Mouse (Mus musculus) cerebellum, postnatal 14 days (tissue): ENCODE data around the gene Cadm1.

ENCODE experiments used
- DNase-seq, 2 experiments: peaks; one replicate each; pipeline ENCODE4 v3.0.0; 2021; ENCODE audit warnings: mixed read lengths in 2 of 2

Cadm1 gene

DNA sequence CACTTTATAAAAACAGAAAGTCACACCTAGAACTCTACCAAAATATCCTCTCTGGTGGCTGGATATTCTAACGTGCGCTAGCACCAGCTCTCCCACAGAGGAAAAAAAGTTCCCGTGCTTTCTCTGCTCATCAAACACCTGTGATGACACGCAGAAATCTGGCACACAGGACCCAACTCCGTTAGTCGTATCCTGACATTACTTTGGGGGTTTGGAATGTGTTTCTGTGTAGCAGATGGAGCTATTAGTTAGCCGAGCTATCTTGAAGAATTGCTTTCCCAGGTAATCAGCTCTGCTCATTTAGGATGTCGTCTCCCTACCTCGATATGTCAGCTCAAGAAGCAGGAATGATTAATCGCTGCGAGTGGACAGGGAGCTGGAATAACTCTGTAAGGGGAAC is 80.3 kb downstream of the Cadm1 start:
- peak in 1 of 2 experiments; percentile 45 for DNase-seq

DNA sequence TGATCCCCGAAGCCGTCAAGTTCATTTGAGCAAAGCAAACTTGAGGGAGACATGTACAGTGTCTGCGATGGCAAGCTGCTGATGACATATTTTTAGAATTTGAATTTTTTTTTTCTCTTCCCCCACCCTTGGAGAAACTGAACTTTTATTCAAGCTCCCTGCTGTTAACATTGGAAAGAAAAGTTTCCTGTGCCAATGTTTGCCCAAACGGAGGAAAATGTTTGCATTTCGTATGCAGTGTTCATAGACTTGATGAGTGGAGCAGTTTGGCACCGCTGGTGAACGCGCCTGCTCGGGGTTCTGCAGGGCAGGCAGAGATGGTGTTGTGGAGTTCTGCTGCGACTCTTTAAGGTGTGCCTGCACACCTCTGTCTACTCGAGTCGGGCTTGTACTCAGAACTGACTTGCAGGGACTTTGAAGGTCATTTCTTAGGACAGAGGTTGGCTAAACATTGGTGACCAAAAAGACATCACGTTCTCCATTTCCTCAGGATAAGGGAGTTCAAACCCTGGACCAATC is 83.0 kb downstream of the Cadm1 start:
- DNase-seq: no peak

DNA sequence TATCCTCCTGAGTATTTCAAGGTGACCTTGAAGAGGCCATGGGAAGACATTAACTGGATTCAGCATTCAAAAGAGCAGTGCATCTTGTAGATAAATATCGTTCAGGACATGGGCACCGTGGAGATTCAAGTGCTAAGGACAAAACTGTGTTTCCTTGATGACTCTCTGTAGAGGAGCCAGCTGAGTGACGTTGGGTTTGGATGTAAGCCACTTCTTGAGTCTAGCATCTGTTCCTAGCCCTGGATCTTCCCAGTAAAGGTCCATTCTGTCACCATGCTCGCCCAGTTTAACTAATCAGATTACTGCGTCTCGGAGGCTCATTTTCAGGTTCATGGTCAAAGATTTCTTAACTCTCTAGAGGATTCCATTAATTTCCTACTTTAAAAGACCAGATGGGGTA is 85.1 kb downstream of the Cadm1 start:
- DNase-seq: peak; percentile 79 to 84

DNA sequence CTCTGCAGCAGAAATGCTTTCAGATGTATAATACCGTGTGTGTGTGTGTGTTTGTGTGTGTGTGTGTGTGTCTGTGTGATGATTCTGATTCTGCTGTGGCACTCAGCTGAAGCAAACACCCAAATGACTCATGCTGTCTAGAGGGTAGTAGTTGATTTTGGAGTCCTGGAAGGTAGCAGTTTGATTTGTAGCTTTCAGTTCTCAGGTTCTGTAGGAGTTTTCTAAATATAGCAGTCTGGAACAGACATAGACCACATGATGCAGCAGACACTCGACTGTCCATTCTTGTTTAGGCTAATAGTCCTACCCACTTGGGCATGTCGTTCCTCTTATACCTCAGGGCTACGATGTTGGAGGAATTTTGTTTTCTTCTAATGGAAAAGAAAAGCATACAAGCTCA is 86.4 kb downstream of the Cadm1 start:
- DNase-seq: no peak

DNA sequence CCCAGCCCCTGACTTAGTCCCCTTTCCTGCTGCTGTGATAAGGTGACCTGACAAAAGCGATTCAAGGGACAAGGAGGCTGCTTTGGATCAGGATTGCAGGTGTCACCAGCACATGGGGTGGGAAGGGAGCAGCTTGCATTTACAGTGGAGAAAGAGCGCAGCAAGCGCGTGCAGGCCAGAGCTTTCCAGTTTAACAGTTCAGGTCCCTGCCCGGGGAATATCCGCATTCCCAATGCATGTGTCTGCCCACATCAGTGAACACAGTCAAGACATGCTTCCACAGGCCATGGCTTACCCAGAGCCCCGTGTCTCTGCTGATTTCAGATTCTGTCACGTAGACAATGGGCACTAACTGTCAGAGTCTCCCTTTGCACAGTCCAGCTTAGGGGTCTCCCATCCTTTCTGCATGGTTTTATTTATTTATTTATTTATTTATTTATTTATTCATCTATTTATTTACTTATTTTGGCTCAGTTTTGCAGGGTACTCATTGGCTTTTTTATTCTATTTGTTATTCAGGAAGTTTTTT is 89.6 kb downstream of the Cadm1 start:
- no peak for DNase-seq

DNA sequence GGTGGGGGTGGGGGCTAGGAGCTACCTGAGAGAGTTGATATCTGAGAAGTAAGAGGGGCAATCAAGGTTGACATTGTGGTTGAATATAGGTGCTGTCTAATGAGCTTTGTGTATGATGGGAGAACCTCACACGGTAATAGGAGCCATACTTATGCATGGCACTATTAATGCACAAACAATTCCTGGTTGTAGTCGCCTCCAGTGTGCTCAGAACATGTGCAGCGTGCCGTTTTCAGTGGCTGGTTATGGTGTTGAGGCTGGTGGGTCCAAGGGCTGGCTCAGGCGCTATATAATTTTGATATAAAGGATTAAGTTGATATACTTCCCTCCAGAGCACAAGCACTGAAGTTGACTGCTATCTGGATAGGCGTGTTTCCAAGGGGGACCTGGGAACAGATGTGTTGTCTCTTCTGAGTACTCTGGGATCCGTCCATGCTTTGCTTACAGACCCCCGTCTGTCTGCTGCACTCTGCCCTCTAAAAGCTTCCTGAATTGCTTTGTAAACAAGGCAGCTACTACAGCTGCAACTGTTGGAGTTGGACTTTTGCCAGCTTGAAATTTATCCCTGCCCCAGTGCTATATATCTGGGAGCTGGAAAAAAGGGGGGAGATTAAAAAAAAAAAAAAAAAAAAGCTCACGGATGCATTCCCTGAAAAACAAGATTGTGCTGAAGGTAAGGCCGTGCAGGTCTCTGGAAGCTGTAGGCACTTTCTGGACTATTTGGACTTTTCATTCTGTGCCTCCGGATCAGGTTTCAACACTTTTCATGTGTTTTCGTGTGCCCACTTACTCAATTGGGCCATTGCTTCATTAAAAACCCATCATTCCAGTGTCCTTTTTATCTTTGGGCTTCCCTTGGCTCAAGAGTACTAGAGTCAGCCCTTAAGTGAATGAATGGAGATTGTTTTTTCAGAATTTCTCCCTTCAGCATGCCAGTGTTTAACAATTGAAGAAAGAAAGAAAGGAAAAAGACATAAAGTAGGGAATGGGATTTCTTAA is 93.8 kb downstream of the Cadm1 start:
- DNase-seq: no peak

DNA sequence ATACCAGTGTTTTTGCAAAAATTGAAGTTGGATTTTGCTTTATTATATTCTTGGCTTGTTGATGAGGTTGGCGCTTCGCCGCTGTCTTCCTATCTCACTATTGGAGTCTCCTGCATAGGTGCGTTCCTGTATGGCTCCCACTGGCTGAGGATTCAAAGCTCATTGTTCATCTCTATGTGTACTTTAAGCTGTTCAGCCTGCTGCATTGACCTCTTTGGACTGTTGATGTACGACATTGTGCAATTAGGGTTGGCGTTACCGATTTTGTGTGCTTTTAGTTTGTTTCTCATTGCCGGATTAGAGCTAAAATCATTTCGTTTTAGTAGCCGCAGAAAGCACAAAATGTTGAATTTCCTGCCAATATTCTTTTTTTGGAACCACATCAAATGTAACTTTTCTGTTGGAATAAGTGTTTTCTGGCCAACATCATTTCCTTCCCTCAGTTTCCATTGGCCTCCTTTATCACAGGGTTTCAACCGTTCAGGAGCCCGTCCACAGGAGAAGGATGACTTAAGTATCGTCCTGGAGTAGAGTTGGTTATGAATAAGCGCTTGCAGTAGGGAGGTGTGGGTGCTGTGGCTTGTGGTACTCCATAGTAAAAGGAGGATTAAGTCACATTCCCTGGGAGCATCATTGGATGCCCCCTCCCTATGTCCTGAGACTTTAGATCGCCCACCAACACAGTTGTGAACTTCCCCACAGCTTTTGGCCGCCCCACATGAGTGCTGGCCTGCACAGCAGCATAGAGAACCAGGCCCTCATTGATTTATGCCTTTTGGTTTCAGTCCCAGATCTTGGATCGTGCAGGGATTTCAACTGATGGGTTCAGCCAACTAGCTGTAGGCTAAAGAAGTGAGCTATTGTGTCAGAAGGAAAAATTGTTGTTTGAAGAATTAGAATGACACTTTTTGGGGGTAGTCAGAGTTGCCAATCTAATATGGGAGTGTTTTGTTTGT is 94.9 kb downstream of the Cadm1 start:
- DNase-seq: no peak

DNA sequence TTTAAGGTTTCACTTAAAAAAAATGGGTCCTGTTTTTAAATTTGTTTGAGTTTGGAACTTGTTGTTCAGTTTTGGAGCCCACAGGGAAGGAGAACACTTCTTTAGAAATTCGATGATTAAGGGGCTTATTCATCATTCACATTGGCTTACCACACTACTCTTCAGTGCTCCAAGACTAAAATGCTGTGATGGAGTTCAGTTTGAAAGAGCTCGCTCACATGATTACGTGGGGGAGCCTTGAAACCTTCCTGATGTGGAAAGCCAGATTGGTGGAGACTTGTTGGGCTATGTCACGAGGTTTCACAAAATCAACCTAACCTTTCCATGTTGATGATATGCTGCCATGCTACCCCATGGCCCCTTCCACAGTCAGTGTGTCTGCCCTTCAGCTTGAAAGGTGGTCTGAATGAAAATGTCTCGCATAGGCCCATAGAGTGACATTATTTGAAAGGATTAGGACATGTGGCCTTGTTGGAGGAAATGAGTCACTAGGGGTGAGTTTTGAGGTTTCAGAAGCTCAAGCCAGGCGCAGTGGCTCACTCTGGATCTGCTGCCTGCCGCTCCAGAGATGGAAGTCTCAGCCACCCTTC is 95.7 kb downstream of the Cadm1 start:
- DNase-seq: no peak

DNA sequence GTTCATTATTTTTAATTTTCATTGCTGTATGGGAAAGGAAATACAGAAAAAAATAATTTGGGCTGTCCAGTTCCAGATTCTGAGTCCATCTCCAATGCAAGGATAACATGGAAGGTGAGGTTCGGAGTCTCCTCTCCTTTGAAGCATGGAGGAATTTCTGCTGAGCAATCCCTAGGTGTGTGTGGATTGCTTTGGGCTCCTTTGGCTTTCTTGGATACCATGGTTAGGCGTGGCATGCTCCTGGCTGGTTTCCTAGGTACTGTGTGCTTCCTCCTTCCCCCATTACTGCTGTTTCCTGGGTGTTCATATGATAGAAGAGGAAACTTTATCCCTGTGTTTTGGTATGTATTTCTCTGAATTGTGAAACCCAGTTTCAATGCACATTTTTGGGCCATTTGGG is 98.0 kb downstream of the Cadm1 start:
- no peak for DNase-seq

DNA sequence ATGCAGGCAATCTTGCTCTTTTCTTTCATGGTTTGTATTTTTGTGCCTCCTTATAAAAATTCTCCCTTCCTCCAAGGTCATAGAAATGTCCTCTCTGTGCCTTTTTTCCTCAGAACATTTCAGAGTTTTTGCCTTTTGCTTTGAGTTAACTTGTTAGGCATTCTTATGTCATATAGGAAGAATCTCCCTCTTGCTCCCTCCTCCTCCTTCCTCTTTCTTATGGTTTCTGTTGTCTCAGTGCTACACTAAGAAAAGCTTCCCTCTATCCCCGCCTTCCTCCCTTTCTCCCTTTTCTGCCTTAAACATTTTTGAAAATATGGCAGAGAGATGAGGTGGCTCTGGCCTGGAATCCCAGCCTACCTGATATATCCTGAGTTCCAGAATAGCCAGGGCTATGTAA is 98.6 kb downstream of the Cadm1 start:
- DNase-seq: no peak

DNA sequence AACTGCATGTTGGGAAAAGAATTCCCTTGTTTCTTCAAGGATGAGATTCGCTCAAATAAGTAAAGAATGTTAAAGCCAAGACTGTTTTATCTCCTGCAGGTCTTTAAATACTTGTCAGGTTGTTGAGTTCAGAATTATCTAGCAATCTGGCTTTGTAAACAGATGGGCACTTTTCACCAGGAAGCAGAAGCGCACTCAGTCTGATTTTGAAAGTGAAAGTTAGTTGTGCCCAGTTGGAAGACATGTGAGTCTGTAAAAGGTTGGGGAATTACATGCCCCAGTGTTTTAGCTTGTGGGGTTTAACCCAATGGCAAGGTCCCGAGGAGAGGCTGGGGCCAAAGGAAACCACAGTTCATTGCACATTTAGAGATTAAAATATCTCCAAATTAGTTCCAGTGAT is 104.7 kb downstream of the Cadm1 start:
- DNase-seq: no peak

DNA sequence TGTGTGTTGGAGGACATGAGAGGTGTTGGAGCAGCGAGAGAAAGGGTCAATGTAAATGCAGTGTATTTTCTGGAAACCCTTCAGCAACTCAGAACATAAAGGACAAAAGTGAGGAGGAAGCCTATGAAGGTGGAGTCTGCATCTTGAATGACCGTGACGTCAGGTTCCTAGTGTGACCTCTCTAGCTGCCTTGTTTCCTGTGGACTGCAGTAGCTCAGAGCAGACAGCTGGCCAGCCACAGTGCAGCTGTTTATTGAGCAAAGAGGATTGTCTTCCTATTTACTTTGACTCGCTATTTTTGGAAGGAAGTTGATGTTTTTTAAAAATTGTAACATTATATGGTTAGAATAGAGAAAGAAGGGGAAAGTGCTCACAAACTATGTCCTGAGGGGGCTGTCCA is 112.7 kb downstream of the Cadm1 start:
- DNase-seq: no peak

DNA sequence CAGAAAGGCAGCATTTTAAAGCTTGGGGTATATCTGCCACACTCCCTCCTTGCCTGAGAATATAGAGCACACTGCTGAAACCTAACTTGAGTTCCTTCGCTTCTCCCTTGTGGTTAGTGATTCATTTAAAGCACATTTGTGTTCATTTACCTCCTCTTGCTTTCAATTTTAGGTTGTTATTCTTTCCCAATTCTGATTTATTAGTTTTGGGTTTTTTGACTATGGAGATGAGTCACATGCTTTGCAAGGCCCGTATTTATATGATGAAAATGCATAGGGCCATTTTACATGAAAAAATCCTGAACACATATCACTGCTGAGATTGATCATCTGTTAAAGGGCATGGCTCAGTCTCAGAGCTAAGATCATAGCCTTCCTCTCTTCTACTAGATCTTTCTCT is 115.1 kb downstream of the Cadm1 start:
- DNase-seq: no peak

DNA sequence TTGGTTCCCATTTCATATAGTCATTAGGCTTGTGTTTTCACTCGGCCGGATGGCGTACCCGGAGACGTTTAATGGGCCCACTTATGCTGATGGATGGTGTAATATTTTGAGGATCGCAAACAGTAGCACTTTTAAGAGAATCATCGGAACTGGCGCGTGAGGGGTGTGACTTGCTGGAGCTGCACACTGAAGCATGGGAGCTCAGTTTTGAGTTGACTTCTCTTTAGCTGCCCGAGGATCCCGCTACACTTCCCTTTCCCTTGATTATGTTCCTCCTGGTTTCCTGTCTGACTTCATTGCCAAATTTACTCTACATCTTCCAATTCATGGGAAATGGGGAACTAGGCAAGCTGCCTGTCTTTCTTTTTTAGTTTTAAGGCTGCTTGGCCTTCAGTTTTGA is 121.5 kb downstream of the Cadm1 start:
- no peak for DNase-seq

DNA sequence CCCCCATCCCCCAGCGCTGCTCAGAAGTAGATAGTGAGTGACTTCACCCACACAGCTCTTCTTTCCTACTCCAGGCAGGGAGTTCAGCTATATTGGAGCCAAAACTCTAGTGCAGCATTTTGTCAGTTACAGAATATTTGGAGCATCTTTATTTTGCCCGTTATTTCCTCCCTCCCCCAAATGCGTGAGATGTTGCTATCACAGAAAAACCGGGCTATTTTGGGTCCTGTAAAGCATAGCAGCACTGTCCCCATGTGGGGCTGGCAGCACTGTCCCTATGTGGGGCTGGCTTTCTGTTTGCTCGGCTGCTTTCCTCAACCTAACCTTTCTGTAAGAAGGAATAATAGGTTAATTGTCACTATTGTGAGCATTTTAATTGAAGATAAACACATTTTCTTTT is 122.2 kb downstream of the Cadm1 start:
- DNase-seq: peak in 1 of 2 experiments; percentile 23

DNA sequence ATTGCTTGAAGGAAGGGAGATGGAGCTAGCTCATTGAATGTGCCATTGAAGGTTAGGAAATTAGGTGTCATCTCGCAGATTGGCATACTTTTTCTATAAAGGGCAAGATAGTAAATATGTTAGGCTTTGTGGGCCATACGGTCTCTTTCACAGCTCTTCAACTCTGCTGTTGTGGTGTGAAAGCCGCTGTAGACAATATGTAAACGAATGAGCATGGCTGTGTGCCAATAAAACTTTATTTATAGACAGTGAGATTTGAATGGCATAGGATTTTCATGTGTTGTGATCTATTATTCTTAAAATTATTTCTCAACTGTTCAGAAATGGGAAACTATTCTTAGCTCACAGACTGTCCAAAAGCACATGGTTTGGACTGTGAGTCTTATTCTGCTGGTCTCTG is 123.0 kb downstream of the Cadm1 start:
- DNase-seq: no peak

DNA sequence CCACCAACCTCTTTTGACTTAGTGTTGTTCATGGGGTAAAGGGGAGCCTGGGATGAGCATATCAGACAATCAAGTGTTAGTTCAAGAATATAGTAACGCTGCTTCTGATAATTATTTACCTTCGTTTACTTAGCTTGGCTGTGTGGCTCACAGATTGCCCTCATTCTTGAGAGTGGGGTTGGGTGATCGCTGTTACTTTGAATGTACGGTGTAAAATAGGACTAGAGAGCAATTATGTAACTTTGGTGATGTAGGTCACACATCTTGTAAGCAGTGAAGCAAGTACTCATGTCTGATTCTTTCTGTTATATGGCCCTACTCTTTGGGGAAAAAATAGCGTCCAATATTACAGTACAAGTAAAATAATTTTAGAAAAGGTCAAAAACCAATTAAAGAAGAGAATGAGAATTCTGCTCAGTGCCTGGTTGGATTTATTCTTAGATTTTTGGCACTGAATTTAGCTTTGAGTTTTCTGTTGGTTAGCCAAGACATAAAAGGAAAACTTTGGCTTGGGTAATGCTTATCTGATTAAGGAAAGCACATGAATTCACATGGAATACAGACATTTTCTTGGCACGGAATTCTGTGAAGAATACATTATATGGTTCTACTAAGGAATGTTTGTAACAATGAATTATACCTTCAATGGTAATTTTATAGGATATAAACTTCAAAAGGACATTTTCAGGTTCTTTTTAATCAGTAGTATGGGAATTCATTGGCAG is 129.6 kb downstream of the Cadm1 start:
- DNase-seq: no peak

DNA sequence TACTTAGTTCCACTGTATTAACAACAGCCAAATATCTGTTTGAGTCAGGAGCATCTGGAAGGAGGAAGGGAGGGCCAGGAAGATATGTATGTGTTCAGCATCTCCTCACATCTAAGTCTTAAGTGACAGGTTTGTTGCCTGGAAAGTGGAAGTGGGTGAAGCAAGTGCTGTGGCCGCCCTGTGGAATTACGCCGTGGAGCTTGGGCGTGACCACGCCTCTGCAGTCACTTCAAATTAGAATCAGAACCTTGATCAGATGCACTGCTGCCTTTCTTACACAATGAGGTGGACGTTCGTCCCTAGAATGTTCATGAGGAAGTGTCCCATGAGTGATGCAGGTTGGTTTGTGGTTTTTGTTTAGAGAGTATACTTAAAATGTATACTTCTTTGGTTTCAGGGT is 131.6 kb downstream of the Cadm1 start:
- DNase-seq: no peak

DNA sequence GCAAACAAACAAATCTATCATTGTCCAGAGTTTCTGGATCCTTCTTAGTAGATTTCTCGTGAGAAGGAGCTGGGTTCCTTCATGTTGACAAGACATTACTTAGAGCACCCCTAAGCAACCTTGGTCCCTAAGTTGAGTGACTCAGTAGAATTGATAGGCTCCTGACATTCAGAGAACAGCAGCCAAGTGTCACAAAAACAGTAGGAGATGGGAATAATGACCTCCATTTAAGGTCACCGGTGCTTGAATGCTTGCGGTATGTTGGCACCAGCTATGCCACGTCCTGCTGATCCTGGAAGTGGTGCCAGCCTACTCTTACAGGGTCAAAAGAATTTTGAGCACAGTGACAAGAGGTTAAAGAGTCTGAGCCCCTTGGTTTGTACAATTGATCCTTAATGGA is 139.2 kb downstream of the Cadm1 start:
- DNase-seq: peak; percentile 39 to 55

DNA sequence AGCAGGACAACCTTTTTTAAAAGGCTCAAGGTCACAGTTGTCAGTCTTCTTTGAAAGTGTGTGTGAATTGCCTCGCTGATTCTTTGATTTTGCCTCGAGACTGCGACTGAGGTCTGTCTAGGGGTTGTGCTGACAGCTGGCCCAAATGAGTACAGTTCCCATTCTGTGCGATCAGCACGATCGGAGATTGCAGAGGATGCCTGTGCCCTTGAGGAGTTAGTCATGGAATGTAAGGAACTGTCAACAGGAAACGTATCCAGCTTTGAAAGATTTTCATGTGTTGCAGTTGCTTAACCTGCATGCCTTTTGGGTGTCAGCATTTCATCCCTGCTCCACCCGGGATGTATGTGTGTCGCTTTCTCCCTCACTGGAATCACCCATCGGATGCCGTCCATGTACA is 141.6 kb downstream of the Cadm1 start:
- no peak for DNase-seq

DNA sequence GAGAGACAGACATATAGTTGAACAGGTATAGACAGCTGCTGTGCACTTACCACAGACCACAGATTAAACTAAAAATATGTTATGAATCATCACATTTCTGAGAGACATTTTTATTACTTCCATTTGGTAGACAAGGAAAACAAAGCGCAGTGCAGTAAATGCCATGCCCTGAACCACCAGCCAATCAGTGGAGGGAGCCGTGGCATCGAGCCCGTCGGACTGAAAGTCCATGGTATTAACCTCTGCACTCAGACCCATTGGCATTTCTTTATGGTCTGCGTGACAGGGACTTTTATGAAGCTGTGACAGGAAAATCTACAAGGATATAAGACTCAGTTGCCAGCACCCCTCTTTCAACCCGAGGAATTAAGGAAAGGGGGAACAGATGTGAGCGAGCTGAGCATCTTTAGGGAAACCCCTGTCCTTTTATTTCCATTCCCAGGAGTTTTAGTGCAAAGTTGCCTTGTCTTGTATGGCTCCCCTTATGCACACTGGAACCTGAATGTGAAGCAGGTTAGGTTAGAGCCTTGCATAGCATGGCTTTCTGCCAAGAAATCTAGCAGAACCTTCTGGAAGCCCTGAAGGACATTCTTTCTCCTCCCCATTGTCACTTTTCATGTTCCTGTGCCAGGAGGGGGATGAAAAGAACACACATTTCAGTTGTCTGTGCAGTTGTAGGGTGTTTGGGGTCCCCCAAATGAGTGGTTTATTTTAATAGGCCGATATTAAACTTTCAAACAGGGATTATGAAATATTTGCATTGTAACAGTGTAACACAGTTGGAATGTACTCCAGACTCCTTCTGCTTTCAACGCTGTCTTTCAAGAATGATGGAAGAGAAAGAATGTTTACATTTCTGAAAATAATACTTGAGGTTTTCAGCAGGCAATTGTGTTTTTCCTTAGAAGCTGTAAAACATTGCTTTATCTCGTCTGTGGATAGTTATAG is 145.1 kb downstream of the Cadm1 start:
- peak; percentile 26 to 51 for DNase-seq
